Comparison of ENCODE assay signal across 8 mouse cellular contexts in the genomic region with DNA sequence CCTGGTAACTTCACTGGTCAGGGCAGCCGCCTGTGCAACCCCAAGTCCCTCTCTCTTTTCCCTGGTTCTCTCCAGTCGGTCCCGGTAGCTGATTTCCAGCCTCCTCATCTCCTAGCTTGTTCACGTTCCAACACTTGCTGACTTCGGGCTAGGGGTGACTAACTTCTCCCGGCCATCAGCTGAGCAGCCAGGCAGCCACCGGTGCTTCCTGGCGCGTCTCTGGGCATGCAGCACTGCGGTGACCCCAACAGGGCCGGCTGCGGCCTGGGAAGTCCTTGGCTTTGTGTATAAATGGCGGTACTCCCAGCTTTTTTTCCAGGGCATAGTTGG. TPM values are rescaled to one million over a fixed set of nuclear protein-coding genes. Genes with fewer than 3 reads are reported as not detected.
DNase-seq lines count a peak whose midpoint lies in the region; ATAC-seq and TF ChIP-seq lines count a peak whose summit lies in the region.

A gene (minus strand): TSS at position 248 of the 330 bp plus-strand sequence.

- peak within 1 kb of the TSS; percentile 51 for H3K9ac ChIP-seq in lung, embryonic 15.5 days
- peak within 1 kb of the TSS; percentile 68 for H3K9ac ChIP-seq in embryonic facial prominence, embryonic 11.5 days (replicated peaks; ENCODE audit: low read length)
- peak within 1 kb of the TSS; percentile 56 for H3K9ac ChIP-seq in heart, postnatal 0 days (replicated peaks; ENCODE audit: low read depth, low read length)
- peak within 1 kb of the TSS; percentile 77 for H3K9ac ChIP-seq in limb, embryonic 14.5 days (ENCODE audit: low read depth, low read length, severe bottlenecking)
- peak within 1 kb of the TSS; percentile 64 for H3K9ac ChIP-seq in neural tube, embryonic 15.5 days (replicated peaks)

- H3K27me3 ChIP-seq in lung, embryonic 15.5 days = peaks cover 19% of the 10 kb centered on the region
- peaks cover 10% of the 10 kb centered on the region for H3K27me3 ChIP-seq in embryonic facial prominence, embryonic 11.5 days (ENCODE audit: control insufficient read depth, insufficient read depth, low read length)
- H3K27me3 ChIP-seq in heart, postnatal 0 days (ENCODE audit: control insufficient read depth, insufficient read depth, low read length) = 0 out of 2 replicates have a peak, but pooled peaks cover 7% of the 10 kb centered on the region
- H3K27me3 ChIP-seq in limb, embryonic 14.5 days (ENCODE audit: control insufficient read depth, insufficient read depth, low read length) = no peaks in the 10 kb centered on the region
- peaks cover 13% of the 10 kb centered on the region; the same call in 1 of the 2 replicates for H3K27me3 ChIP-seq in neural tube, embryonic 15.5 days (replicated peaks)

- peak within 1 kb of the TSS; percentile 66 for H3K4me3 ChIP-seq in lung, embryonic 15.5 days
- H3K4me3 ChIP-seq in embryonic facial prominence, embryonic 11.5 days (ENCODE audit: low read depth, low read length) = peak within 1 kb of the TSS; percentile 57
- H3K4me3 ChIP-seq in heart, postnatal 0 days (ENCODE audit: low read depth, low read length) = peak within 1 kb of the TSS; percentile 66
- H3K4me3 ChIP-seq in limb, embryonic 14.5 days (replicated peaks; ENCODE audit: low read length) = peak within 1 kb of the TSS; percentile 68
- peak within 1 kb of the TSS; percentile 49 for H3K4me3 ChIP-seq in neural tube, embryonic 15.5 days (replicated peaks)

- H3K9me3 ChIP-seq in lung, embryonic 15.5 days = no peaks in the 10 kb centered on the region
- no peaks in the 10 kb centered on the region for H3K9me3 ChIP-seq in embryonic facial prominence, embryonic 11.5 days (replicated peaks; ENCODE audit: control insufficient read depth, low read length)
- no peaks in the 10 kb centered on the region for H3K9me3 ChIP-seq in heart, postnatal 0 days (replicated peaks; ENCODE audit: control insufficient read depth, low read length)
- no peaks in the 10 kb centered on the region for H3K9me3 ChIP-seq in limb, embryonic 14.5 days (ENCODE audit: control insufficient read depth, low read length)
- H3K9me3 ChIP-seq in neural tube, embryonic 15.5 days (replicated peaks) = no peaks in the 10 kb centered on the region

- H3K27ac ChIP-seq in lung, embryonic 15.5 days = peak within 1 kb of the TSS; percentile 53
- no peak within 1 kb of the TSS for H3K27ac ChIP-seq in embryonic facial prominence, embryonic 11.5 days (replicated peaks; ENCODE audit: low read depth, low read length)
- H3K27ac ChIP-seq in heart, postnatal 0 days (ENCODE audit: low read depth) = peak within 1 kb of the TSS; percentile 71
- peak within 1 kb of the TSS; percentile 86 for H3K27ac ChIP-seq in limb, embryonic 14.5 days (replicated peaks; ENCODE audit: low read depth, low read length)
- peak within 1 kb of the TSS; percentile 51 for H3K27ac ChIP-seq in neural tube, embryonic 15.5 days (replicated peaks)

- H3K36me3 ChIP-seq in lung, embryonic 15.5 days = no peaks in the 10 kb centered on the region
- no peaks in the 10 kb centered on the region for H3K36me3 ChIP-seq in embryonic facial prominence, embryonic 11.5 days (replicated peaks; ENCODE audit: control insufficient read depth, insufficient read depth, low read depth, low read length)
- no peaks in the 10 kb centered on the region for H3K36me3 ChIP-seq in heart, postnatal 0 days (replicated peaks; ENCODE audit: control insufficient read depth, insufficient read depth, low read length)
- no peaks in the 10 kb centered on the region for H3K36me3 ChIP-seq in limb, embryonic 14.5 days (ENCODE audit: control insufficient read depth, insufficient read depth, low read length)
- no peaks in the 10 kb centered on the region for H3K36me3 ChIP-seq in neural tube, embryonic 15.5 days

- no peak for TF ChIP-seq CTCF in heart, postnatal 0 days (IDR thresholded peaks at IDR 0.05; ENCODE audit: low read depth)

- peak within 1 kb of the TSS; percentile 91 for H3K4me2 ChIP-seq in lung, embryonic 15.5 days
- H3K4me2 ChIP-seq in embryonic facial prominence, embryonic 11.5 days (ENCODE audit: low read depth, low read length) = peak within 1 kb of the TSS; percentile 96
- H3K4me2 ChIP-seq in heart, postnatal 0 days (ENCODE audit: low read depth, low read length) = peak within 1 kb of the TSS; percentile 87
- peak within 1 kb of the TSS; percentile 90 for H3K4me2 ChIP-seq in limb, embryonic 14.5 days (replicated peaks; ENCODE audit: low read depth, low read length, severe bottlenecking)
- peak within 1 kb of the TSS; percentile 88 for H3K4me2 ChIP-seq in neural tube, embryonic 15.5 days

- no peak for TF ChIP-seq EP300 in heart, postnatal 0 days (IDR thresholded peaks at IDR 0.05; ENCODE audit: low read depth)

- H3K4me1 ChIP-seq in lung, embryonic 15.5 days = peaks cover 19% of the 10 kb centered on the region
- H3K4me1 ChIP-seq in embryonic facial prominence, embryonic 11.5 days (ENCODE audit: control insufficient read depth, insufficient read depth, low read length) = no peaks in the 10 kb centered on the region
- H3K4me1 ChIP-seq in heart, postnatal 0 days (ENCODE audit: control insufficient read depth, insufficient read depth) = peaks cover 8% of the 10 kb centered on the region
- H3K4me1 ChIP-seq in limb, embryonic 14.5 days (ENCODE audit: control insufficient read depth, insufficient read depth, low read length) = peaks cover 28% of the 10 kb centered on the region
- peaks cover 26% of the 10 kb centered on the region for H3K4me1 ChIP-seq in neural tube, embryonic 15.5 days

- WGBS in lung, embryonic 15.5 days = 6% methylated on average over 13 of the region's 13 CpGs
- 3% methylated on average over 13 of the region's 13 CpGs for WGBS in embryonic facial prominence, embryonic 11.5 days
- 11% methylated on average over 13 of the region's 13 CpGs for WGBS in heart, postnatal 0 days
- 10% methylated on average over 13 of the region's 13 CpGs for WGBS in limb, embryonic 14.5 days
- WGBS in neural tube, embryonic 15.5 days = 8% methylated on average over 13 of the region's 13 CpGs

- no peak for ATAC-seq in lung, embryonic 15.5 days (ENCODE audit: borderline replicate concordance, extremely low read depth, low FRiP score, low TSS enrichment)
- ATAC-seq in embryonic facial prominence, embryonic 11.5 days (replicated peaks; ENCODE audit: insufficient number of reproducible peaks, low FRiP score, low TSS enrichment, low read depth) = no peak; the same call in 1 of the 2 replicates
- ATAC-seq in heart, postnatal 0 days (ENCODE audit: insufficient read depth, low read depth) = peak; percentile 16; the same call in 1 of the 2 replicates
- ATAC-seq in limb, embryonic 14.5 days (ENCODE audit: low FRiP score, low read depth) = no peak
- ATAC-seq in neural tube, embryonic 15.5 days (ENCODE audit: low FRiP score) = no peak

- no peak for TF ChIP-seq POLR2A in limb, embryonic 14.5 days (IDR thresholded peaks at IDR 0.05; ENCODE audit: borderline replicate concordance, extremely low read depth, insufficient read depth, insufficient read length)

- no peak for DNase-seq in lung, postnatal 14 days
- peak; percentile 14 for DNase-seq in embryonic facial prominence, embryonic 11.5 days (ENCODE audit: low spot score)
- no peak for DNase-seq in heart, postnatal 0 days (ENCODE audit: low spot score)
- DNase-seq in limb, embryonic 14.5 days (ENCODE audit: low spot score) = no peak
- DNase-seq in frontal cortex, postnatal 14 days (ENCODE audit: low spot score in 2 of 2) = no peak
- no peak for DNase-seq in frontal cortex, postnatal 36 days (ENCODE audit: low spot score in 2 of 2)

RNA-seq across cellular contexts. Expression of the gene that starts here (rescaled TPM):
- 3.7 and 4.7 TPM in 2 replicates for polyA plus RNA-seq in lung, embryonic 15.5 days (2015; fragmentation: Nextera tagmentation; extraction: Ambion mirVana)
- polyA plus RNA-seq in embryonic facial prominence, embryonic 11.5 days (2014; fragmentation: Nextera tagmentation; extraction: Ambion mirVana) = 1.6 and 1.7 TPM in 2 replicates
- total RNA-seq in heart, postnatal 0 days (2014; rRNA removed; ENCODE audit: low replicate concordance) = 2.9 and 3.7 TPM in 2 replicates
- 3.5 TPM in 2 replicates for polyA plus RNA-seq in heart, postnatal 0 days (2015; fragmentation: Nextera tagmentation; extraction: Ambion mirVana)
- polyA plus RNA-seq in limb, embryonic 14.5 days (2012; rRNA removed) = 5.3 and 5.4 TPM in 2 replicates
- polyA plus RNA-seq in limb, embryonic 14.5 days (2014; fragmentation: Nextera tagmentation; extraction: Ambion mirVana) = 10.7 and 10.9 TPM in 2 replicates
- 4.8 and 5.0 TPM in 2 replicates for polyA plus RNA-seq in neural tube, embryonic 15.5 days (2015; fragmentation: Nextera tagmentation; extraction: Ambion mirVana)
